Mouse (Mus musculus): Measurements from ENCODE around the gene Tsnax.

DNA sequence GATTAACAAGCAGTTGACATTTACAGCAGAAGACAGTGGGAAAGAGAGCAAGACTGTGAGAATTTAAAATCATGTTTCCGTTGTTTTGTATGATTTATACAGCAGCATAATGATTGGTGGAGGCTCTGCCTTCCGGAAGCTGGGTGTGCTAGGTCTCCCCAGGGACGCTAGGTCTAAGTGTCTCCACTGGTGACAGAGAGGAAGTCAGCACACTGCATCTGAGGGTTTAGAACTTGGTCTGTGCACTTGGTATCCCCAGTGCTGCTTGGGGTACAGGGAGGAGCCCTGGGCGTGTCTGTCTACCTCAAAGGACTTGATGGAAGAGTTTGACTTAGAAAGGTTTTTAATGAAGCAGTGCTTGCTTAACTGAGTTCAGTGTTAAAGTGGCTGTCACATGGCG, 16.0 kb downstream of the Tsnax start:
- TF ChIP-seq CTCF (IDR thresholded peaks at IDR 0.05; ENCODE audit: borderline replicate concordance, extremely low read depth, insufficient read depth, insufficient read length) (no peak), POLR2A (IDR thresholded peaks at IDR 0.05; ENCODE audit: borderline replicate concordance, extremely low read depth, insufficient read depth, insufficient read length, poor library complexity, severe bottlenecking) (no peak)

All from brain, embryonic 14.5 days (tissue).